In the genomic region with DNA sequence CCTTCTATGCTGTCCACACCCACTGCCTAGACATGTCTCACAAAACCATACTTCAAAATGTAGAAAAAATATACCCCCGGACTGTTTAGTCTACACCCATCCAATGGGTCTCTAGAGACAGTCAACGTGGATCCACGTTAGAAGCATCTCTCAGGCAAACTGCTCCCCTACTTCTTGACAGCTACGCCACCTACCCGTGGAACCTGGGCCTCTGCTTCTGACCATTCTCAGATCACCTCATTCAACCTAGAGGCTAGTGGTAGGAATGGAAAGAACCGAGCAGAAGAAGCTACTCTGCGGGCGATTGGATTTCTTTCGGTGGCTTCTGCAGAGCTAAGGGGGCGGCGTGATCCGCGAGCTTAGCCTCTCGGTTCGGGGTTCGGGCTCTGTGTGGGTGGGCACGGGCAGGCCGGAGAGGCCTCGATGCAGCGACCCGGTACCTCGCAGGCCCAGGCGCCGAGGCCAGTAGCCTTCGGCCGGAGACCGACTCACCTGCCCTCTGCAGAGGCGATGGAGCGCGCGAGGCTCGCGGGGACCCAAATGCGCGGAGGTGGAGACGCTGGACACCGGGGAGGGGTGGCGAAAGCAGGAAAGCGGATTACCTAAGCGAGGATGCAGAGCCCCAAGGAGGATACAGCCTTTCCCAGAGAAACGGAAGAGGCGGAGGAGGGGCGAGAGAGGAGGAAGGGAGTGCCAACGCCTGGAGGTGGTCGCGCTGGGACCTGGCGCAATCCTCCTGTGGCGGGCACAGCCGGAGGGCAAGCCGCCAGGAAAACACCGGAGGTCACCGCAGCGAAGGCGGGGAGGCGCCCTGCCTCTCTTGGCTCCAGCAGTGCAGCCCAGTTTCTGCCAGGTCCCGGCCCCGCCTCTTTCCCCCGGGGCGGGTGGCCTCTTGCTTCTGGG, we compare ENCODE assay signal across 8 mouse cellular contexts. TPM values are rescaled to one million over a fixed set of nuclear protein-coding genes. Genes with fewer than 3 reads are reported as not detected.
DNase-seq lines count a peak whose midpoint lies in the region; ATAC-seq and TF ChIP-seq lines count a peak whose summit lies in the region.

TSS of gene Inpp1 (minus strand) at position 779 of the 903 bp plus-strand sequence.

- H3K9ac ChIP-seq in embryonic facial prominence, embryonic 13.5 days = peak within 1 kb of the TSS; percentile 90
- H3K9ac ChIP-seq in limb, embryonic 14.5 days (ENCODE audit: low read depth, low read length, severe bottlenecking) = peak within 1 kb of the TSS; percentile 92
- peak within 1 kb of the TSS; percentile 99 for H3K9ac ChIP-seq in midbrain, embryonic 16.5 days (ENCODE audit: low read depth, low read length)

- H3K9me3 ChIP-seq in embryonic facial prominence, embryonic 13.5 days = no peaks in the 10 kb centered on the region
- H3K9me3 ChIP-seq in limb, embryonic 14.5 days (ENCODE audit: control insufficient read depth, low read length) = no peaks in the 10 kb centered on the region
- no peaks in the 10 kb centered on the region for H3K9me3 ChIP-seq in midbrain, embryonic 16.5 days (replicated peaks; ENCODE audit: control insufficient read depth, low read length, poor library complexity, severe bottlenecking)

- no peaks in the 10 kb centered on the region for H3K27me3 ChIP-seq in embryonic facial prominence, embryonic 13.5 days
- H3K27me3 ChIP-seq in kidney, adult 2 months (replicated peaks; ENCODE audit: control insufficient read depth, insufficient read depth, low read length) = no peaks in the 10 kb centered on the region
- no peaks in the 10 kb centered on the region for H3K27me3 ChIP-seq in limb, embryonic 14.5 days (ENCODE audit: control insufficient read depth, insufficient read depth, low read length)
- no peaks in the 10 kb centered on the region for H3K27me3 ChIP-seq in midbrain, embryonic 16.5 days (ENCODE audit: control insufficient read depth, insufficient read depth, low read depth, low read length)
- no peaks in the 10 kb centered on the region for H3K27me3 ChIP-seq in spleen, adult 2 months (ENCODE audit: control insufficient read depth, insufficient read depth, low read length)

- peak within 1 kb of the TSS; percentile 75 for H3K4me3 ChIP-seq in embryonic facial prominence, embryonic 13.5 days
- peak within 1 kb of the TSS; percentile 73 for H3K4me3 ChIP-seq in kidney, adult 2 months (ENCODE audit: insufficient read depth, low read depth, low read length)
- H3K4me3 ChIP-seq in limb, embryonic 14.5 days (replicated peaks; ENCODE audit: low read length) = peak within 1 kb of the TSS; percentile 76
- H3K4me3 ChIP-seq in midbrain, embryonic 16.5 days (ENCODE audit: low read depth, low read length) = peak within 1 kb of the TSS; percentile 80
- H3K4me3 ChIP-seq in spleen, adult 2 months (ENCODE audit: extremely low read depth, insufficient read depth, insufficient read length) = peak within 1 kb of the TSS; percentile 73

- TF ChIP-seq POLR2A in kidney, adult 2 months (IDR thresholded peaks at IDR 0.05; ENCODE audit: low read depth, low read length) = no peak
- TF ChIP-seq POLR2A in limb, embryonic 14.5 days (IDR thresholded peaks at IDR 0.05; ENCODE audit: borderline replicate concordance, extremely low read depth, insufficient read depth, insufficient read length) = peak; percentile 34; the same call in 1 of the 2 replicates
- TF ChIP-seq POLR2A in spleen, adult 2 months (IDR thresholded peaks at IDR 0.05; ENCODE audit: low read depth, low read length) = peak; percentile 3; the same call in 1 of the 2 replicates

- peak within 1 kb of the TSS; percentile 85 for H3K4me2 ChIP-seq in embryonic facial prominence, embryonic 13.5 days
- H3K4me2 ChIP-seq in limb, embryonic 14.5 days (replicated peaks; ENCODE audit: low read depth, low read length, severe bottlenecking) = peak within 1 kb of the TSS; percentile 64
- peak within 1 kb of the TSS; percentile 77 for H3K4me2 ChIP-seq in midbrain, embryonic 16.5 days (ENCODE audit: low read length)

- WGBS in embryonic facial prominence, embryonic 13.5 days = under 1% methylated on average over 59 of the region's 59 CpGs
- 1% methylated on average over 59 of the region's 59 CpGs for WGBS in kidney, adult 2 months
- WGBS in limb, embryonic 14.5 days = under 1% methylated on average over 48 of the region's 59 CpGs
- under 1% methylated on average over 58 of the region's 59 CpGs for WGBS in midbrain, embryonic 16.5 days
- under 1% methylated on average over 52 of the region's 59 CpGs for WGBS in spleen, adult 2 months

- peak; percentile 90 for DNase-seq in 416B (ENCODE audit: low read depth)
- DNase-seq in adrenal gland, postnatal 36 days = peak; percentile 93 to 94
- peak; percentile 92 for DNase-seq in heart, adult 18-20 months
- DNase-seq in kidney, adult 2 months = peak; percentile 94
- peak; percentile 66 for DNase-seq in limb, embryonic 14.5 days (ENCODE audit: low spot score)
- DNase-seq in spleen, adult 2 months (ENCODE audit: low read depth in 1 of 2, low spot score in 2 of 2) = peak; percentile 66 to 74

- H3K4me1 ChIP-seq in embryonic facial prominence, embryonic 13.5 days = peaks cover 19% of the 10 kb centered on the region
- no peaks in the 10 kb centered on the region for H3K4me1 ChIP-seq in kidney, adult 2 months (ENCODE audit: control insufficient read depth, insufficient read depth, low read length)
- peaks cover 17% of the 10 kb centered on the region for H3K4me1 ChIP-seq in limb, embryonic 14.5 days (ENCODE audit: control insufficient read depth, insufficient read depth, low read length)
- peaks cover 24% of the 10 kb centered on the region for H3K4me1 ChIP-seq in midbrain, embryonic 16.5 days (ENCODE audit: control insufficient read depth, insufficient read depth, low read length)
- peaks cover 3% of the 10 kb centered on the region for H3K4me1 ChIP-seq in spleen, adult 2 months (ENCODE audit: control insufficient read depth, insufficient read depth, insufficient read length)

- H3K27ac ChIP-seq in embryonic facial prominence, embryonic 13.5 days = peak within 1 kb of the TSS; percentile 81
- peak within 1 kb of the TSS; percentile 64 for H3K27ac ChIP-seq in kidney, adult 2 months (ENCODE audit: insufficient read depth, low read depth, low read length)
- peak within 1 kb of the TSS; percentile 89 for H3K27ac ChIP-seq in limb, embryonic 14.5 days (replicated peaks; ENCODE audit: low read depth, low read length)
- peak within 1 kb of the TSS; percentile 96 for H3K27ac ChIP-seq in midbrain, embryonic 16.5 days (ENCODE audit: low read length)
- H3K27ac ChIP-seq in spleen, adult 2 months (ENCODE audit: insufficient read depth, low read length) = peak within 1 kb of the TSS; percentile 59

- ATAC-seq in embryonic facial prominence, embryonic 13.5 days (ENCODE audit: insufficient number of reproducible peaks, insufficient read depth, low FRiP score, low TSS enrichment, low read depth) = peak; percentile 75
- peak; percentile 76 for ATAC-seq in limb, embryonic 14.5 days (ENCODE audit: low FRiP score, low read depth)
- peak; percentile 95 for ATAC-seq in midbrain, embryonic 16.5 days

- H3K36me3 ChIP-seq in embryonic facial prominence, embryonic 13.5 days = no peaks in the 10 kb centered on the region
- no peaks in the 10 kb centered on the region for H3K36me3 ChIP-seq in kidney, adult 2 months (ENCODE audit: control insufficient read depth, insufficient read depth, low read length)
- no peaks in the 10 kb centered on the region for H3K36me3 ChIP-seq in limb, embryonic 14.5 days (ENCODE audit: control insufficient read depth, insufficient read depth, low read length)
- no peaks in the 10 kb centered on the region for H3K36me3 ChIP-seq in midbrain, embryonic 16.5 days (ENCODE audit: control insufficient read depth, insufficient read depth, low read length)
- H3K36me3 ChIP-seq in spleen, adult 2 months (ENCODE audit: control insufficient read depth, insufficient read depth, low read length) = no peaks in the 10 kb centered on the region

- peak; percentile 77 for TF ChIP-seq CTCF in kidney, adult 2 months (conservative IDR thresholded peaks at IDR 0.05; ENCODE audit: insufficient read depth, insufficient read length, low read depth, low read length)
- peak; percentile 45; the same call in 1 of the 2 replicates for TF ChIP-seq CTCF in spleen, adult 2 months (IDR thresholded peaks at IDR 0.05; ENCODE audit: extremely low read depth, insufficient read depth, insufficient read length, insufficient replicate concordance)

RNA-seq across cellular contexts. Expression of gene Inpp1, which starts in this region (rescaled TPM):
- total RNA-seq in adrenal gland, postnatal 36 days (2021) = 10 to 100 TPM; 22.5 to 39.3 TPM
- polyA plus RNA-seq in embryonic facial prominence, embryonic 13.5 days (2015; fragmentation: Nextera tagmentation; extraction: Ambion mirVana) = 16.4 and 21.3 TPM in 2 replicates
- 10 to 100 TPM; 16.3 to 16.8 TPM for total RNA-seq in heart, adult 18-20 months (2021)
- 6.8 and 6.9 TPM in 2 replicates for polyA plus RNA-seq in kidney, adult 2 months (2012; rRNA removed)
- polyA plus RNA-seq in limb, embryonic 14.5 days (2012; rRNA removed) = 17.2 and 19.9 TPM in 2 replicates
- polyA plus RNA-seq in limb, embryonic 14.5 days (2014; fragmentation: Nextera tagmentation; extraction: Ambion mirVana) = 14.3 and 15.9 TPM in 2 replicates
- polyA plus RNA-seq in midbrain, embryonic 16.5 days (2015; fragmentation: Nextera tagmentation; extraction: Ambion mirVana) = 40.9 and 45.0 TPM in 2 replicates
- polyA plus RNA-seq in spleen, adult 2 months (2012; rRNA removed) = 11.3 and 12.1 TPM in 2 replicates

Comparison
In these comparisons a context has a peak if more than half of its experiments do, and no peak if none do; other contexts are left out.
1. Peak in every context shown above with its lines: DNase-seq, ATAC-seq, H3K4me3 ChIP-seq and H3K27ac ChIP-seq.